Mouse (Mus musculus) adrenal gland, adult 10 weeks (tissue): ENCODE measurements around the gene Dazl. TPM values are rescaled to one million over a fixed set of nuclear protein-coding genes. Genes with fewer than 3 reads are reported as not detected.

Source experiments
- polyA plus RNA-seq: library from polyadenylated mRNA; stranded (reverse); fragments of 350-450 nt; fragmentation: Illumina TruSeq; extraction: RNeasy Lipid Tissue Mini Kit (QIAGEN cat#74804); gene quantifications from one replicate; pipeline ENCODE4 v1.2.3, GENCODE M21; 2014; ENCODE audit warnings: low read depth, low replicate concordance

Dazl gene
- polyA plus RNA-seq = 0.52 TPM

DNA sequence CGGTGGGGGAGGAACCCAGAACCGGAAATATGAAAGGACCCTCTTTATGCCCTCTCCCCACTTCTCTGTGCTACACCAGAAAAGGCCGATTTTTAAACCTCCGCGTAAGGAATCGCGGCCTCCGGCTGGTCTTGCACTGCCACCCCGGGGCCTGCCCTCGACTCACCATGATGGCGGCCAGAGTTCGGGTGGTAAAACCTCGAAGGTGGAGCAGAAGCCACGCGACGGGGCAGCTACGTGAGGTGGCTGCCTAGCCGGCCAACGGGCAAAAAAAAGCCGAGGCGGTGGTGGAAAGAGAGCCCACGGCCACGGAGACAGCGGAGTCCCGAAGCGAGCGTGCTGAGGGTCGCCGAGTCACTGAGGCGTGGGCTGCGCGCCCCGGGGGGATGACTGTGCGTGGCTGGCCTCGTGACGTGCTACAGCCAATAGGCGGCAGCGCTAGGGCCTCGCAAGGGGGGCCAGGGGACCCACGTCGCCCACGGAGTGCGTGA is at the start of gene Dazl:
Gene Dazl, minus strand, starts transcription at position 396 of the 491 bp plus-strand sequence.

Other genes with a start within 250 kb of the Dazl start
- gene Rftn1, start 103.0 kb downstream of the Dazl start, polyA plus RNA-seq = 1.7 TPM
- gene Plcl2, start 215.8 kb upstream of the Dazl start, polyA plus RNA-seq = 100 TPM